Mouse (Mus musculus): ENCODE data around the gene Olfr1417.
"Not testable (repeated sequence)": the region's sequence is repeated elsewhere in the genome, so short reads cannot be mapped to it uniquely, and the experiment has no call there.

The Olfr1417 gene

DNA sequence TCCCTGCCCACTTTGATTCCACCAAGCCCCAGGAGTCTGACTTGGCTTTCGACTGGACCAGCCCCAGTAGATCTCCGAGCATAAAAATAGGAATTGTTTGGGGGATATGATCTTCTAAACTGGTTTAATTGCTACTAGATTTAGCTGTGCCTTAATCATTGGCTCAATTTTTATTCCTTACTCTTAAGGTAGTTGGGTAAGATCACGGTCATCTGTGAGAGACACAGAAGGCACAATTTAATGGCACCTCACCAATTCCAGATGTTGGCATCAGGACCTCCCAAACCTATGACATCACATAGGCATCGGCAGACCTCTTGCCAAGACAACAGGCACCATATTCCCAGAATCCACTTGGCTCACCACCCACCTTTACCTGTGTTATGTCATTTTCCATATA is at the start of gene Olfr1417:
TSS of gene Olfr1417 (minus strand) at position 101 of the 400 bp plus-strand sequence.
- DNase-seq (ENCODE audit: low read depth, low spot score): no peak

DNA sequence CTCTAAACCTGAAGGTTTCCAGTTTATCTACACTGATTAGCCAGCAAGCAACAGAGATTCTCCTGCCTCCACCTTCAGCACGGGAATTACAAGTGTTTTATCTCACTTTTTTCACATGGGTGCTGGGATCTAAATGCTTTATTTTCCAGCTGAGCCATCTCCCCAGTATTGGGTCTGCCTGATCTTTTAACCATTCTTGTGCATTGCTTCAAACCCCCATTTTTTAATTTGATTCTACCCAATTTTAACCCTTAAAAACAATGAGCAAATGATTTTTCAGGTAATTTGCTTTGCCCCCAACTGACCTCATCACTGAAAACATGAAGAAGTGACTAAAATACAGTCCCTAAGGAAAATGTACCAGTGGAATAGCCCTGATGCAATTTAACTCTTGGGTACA is 47.2 kb upstream of the Olfr1417 start, which contains the start of gene Olfr1420:
TSS of gene Olfr1420 (plus strand) at position 301 of the 400 bp plus-strand sequence.
- no peak for DNase-seq (ENCODE audit: low read depth, low spot score)

DNA sequence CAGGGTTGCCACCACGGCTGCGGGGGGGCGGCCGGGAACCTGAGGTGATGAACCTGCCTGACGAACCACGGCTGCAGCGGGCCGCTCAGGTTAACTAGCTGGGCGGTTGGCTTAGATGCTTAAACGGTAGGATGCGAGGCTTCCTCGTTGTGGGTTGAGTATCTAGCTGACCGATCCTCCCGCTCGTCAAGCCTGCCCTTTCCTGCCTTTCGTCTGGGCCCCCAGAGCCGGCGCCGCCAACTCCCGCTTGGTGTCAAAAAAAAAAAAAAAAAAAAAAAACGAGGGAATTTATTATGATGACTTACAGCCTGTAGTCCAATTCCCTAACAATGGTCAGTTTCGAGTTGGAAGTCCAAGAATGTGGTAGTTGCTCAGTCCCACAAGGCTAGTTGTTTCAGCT is 39.4 kb upstream of the Olfr1417 start:
- not testable (repeated sequence) for DNase-seq (ENCODE audit: low read depth, low spot score)

DNA sequence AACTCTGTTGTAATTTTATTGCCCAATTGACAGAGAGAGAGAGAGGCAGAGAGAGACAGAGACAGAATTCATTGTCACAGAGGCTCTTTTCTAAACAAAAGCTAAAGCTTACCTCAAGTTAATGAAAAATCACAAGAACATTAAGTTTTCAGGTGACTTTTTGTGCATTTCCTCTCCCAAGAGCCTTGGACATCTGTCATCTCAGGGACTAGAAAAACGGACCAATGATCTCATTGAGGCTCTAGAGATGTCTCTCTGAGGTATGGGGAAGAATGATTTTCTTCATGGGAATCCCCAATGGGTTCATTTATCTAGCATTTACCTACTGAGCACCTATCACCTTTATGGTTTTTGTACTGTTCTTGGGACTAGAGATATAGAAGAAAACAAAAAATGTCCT is 36.0 kb upstream of the Olfr1417 start, which contains the start of gene Olfr1419:
TSS of gene Olfr1419 (minus strand) at position 101 of the 400 bp plus-strand sequence.
- DNase-seq (ENCODE audit: low read depth, low spot score): no peak

DNA sequence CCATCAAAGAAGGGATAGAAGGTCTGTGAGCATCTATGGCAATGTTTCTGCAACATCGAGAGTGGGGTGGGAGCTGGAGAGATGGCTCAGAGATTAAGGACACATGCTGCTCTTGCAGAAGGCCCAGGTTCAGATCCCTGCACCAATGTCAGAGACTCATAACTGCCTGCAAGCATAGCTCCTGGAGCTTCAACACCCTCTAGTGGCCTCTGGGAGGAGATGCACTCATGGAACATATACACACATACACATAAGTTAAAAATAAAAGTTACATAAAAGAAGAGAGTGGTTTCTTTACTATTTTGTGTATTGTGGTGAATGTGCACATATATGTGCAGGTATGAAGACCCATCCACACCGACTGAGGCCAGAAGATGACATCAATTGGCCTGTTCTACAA is 28.8 kb upstream of the Olfr1417 start:
- DNase-seq (ENCODE audit: low read depth, low spot score): no peak

DNA sequence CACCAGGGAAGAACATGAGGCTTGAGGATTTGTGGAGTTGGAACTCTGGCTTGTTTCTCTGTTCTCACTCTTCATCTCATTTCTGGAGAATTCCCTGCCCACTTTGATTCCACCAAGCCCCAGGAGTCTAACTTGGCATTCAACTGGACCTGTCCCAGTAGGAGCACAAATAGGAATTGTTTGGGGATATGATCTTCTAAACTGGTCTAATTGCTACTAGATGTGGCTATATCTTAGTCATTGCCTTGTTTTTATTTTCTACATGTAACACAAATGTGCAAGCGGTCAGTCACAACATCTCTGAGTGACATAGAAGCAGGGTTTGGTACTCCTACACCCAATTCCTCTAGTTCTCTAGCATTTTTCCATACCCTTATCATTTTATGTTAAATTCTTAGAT is 21.9 kb upstream of the Olfr1417 start, which contains the start of gene Olfr1418:
TSS of gene Olfr1418 (minus strand) at position 101 of the 400 bp plus-strand sequence.
- no peak for DNase-seq (ENCODE audit: low read depth, low spot score)

DNA sequence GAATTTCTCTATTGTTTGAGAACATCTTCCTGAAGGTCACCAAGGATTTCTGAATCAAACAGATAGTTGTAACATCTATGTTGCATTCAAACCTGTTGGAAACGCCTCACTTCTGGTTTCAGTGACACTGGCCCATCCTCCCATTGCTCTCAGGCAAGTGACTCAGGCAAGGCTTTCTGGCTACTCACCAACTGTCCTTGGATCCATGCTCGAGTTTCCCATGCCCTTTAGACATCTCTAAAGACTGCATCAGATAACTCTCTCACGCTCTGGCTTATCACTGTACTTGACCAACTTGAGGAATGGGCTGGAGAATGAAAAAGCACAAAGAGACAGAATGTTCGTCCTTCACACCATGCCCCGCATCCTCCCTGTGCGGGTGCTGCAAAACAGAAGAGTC is 17.5 kb upstream of the Olfr1417 start:
- DNase-seq (ENCODE audit: low read depth, low spot score): no peak

DNA sequence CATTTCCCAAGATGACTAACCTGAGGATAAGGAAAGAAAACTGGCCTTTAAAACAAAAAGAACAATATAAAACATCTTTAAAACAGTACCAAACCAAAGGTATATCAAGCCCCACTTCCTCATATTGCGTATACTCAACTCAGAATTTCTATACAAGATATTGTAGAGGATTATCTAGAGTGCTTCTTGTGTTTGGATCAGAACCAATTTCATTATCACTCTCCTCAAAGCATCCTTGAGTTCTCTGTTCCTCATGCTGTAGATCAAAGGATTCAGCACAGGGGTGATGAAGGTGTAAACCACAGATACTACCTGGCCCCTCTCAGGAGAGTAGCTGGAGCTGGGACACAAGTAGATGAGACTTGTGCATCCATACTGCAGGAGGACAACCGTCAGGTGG is 15.8 kb upstream of the Olfr1417 start:
- DNase-seq (ENCODE audit: low read depth, low spot score): no peak

DNA sequence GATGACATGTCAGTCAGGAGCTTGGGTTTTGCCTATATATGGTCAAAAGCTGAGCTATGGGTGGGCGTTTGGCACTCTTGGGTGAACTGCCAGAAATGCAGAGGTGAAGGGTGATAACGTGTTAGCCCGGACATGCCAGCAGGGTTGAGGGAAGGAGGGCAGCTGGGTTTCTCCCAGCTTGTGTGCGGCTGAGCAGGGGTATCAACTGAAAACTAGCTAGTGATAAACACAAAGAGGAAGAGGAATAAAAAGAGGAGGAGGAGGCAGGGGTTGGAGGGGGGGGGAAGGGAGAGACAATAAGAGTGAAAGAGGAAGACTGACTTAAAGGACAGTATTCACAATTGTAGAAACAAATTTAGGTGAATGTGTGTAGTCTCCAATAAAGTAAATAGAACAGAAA is 13.6 kb upstream of the Olfr1417 start:
- no peak for DNase-seq (ENCODE audit: low read depth, low spot score)

- peak; percentile 5 for DNase-seq (ENCODE audit: low read depth, low spot score)
These were observed 7.3 kb upstream of the Olfr1417 start for GRCm38 (mm10) chr19:11846333-11846732.

DNA sequence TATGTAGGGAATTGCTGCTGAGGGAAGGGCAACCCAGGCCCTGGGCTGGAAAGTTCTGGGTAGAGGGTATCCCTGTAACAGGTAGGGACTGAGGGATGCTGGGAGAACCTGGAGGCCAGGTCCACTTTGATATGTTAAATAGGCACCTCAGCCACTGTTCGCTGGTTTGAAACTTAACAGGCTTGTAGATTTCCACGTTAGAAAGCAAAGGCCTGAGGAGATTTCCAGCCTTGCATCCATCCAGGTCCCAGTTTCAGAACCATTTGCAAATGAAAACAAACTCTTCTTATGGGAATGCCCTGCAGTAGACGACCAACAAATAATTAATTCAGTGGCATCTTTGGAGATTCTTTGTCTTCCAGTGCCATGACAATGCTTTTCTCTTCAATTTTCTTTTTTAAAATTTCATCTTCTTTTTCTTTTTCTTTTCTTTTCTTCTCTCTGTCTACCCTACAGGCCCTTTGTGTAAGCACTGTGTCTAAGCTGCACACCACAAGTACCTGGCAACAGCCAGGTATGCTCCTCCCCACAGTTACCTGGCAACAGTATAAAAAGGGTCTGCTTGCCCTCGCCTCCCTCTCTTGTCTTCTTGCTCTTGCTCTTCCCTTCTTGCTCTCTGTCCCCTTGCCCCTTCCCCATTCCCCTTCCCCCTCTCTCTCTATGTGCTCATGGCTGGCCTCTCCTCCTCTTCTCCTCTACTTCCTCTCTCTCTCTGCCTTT is 15.5 kb downstream of the Olfr1417 start:
- no peak for DNase-seq (ENCODE audit: low read depth, low spot score)

DNA sequence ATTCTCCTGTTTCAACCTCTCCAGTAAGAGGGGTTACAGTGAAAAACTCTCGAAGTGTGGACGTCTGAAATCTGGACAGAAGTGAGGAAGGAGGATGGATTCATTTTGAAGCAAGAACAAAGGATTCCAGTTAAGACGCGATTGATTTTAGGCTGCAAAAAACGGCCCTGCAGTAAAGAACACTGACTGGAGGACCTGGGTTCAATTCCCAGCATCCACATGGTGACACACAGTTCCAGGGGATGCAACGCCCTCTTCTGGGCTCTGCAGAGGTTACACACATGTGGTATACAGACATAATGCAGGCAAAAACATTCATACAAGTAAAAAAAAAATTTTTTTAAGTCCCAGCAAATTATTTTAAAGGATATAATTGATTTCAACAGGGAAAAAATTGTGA is 18.8 kb downstream of the Olfr1417 start:
- no peak for DNase-seq (ENCODE audit: low read depth, low spot score)

- no peak for DNase-seq (ENCODE audit: low read depth, low spot score)
These were observed 19.2 kb downstream of the Olfr1417 start for GRCm38 (mm10) chr19:11819800-11820199.

- DNase-seq (ENCODE audit: low read depth, low spot score): no peak
These were observed 19.8 kb downstream of the Olfr1417 start, which contains the start of gene Stx3 for GRCm38 (mm10) chr19:11819143-11819700. Stx3 (minus strand) TSS chr19:11819403.

DNA sequence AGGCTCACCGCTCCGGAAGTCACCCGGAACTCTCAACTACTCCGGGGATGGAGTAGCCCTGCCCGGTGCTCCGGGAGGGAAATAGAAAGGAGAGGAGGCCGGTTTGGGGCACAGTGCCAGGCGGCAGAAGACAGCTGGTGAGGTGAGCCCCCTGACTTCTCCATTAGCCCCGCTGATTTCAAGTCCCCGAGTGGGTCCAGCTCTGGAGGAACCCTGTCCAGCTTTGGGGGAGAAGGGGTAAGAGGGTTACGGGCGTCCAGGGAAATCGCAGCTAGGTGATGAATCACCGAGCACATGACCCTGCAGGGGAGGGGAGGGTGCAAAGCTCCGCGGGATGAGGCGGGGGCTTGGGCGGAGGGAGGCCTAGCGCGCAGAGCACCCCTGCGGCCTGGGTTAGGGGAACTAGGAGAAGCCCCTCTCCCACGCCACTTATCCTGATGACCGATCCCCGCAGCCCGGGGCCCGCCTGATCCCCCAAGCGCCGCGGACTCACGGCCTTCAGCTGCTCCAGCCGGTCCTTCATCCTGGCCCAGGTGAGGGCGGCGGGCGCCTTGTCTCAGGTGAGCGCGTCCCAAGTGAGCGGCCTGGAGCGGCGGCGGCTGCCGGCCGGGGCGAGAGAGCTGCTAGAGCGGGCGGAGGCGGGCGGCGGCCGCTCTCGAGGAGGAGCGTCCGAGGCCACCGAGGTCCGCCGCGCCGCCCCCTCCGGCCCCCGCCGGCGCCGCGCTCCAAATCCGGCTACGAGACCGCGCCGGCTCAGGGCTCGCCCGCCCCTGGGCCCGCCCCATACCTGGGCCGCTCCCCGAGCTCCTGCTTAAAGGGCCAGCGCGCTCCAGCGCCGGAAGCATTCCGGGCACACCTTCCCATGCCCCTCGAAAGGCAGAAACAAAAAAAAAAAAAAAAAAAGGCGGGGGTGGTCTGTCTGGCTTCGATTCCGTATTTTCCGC is 20.5 kb downstream of the Olfr1417 start:
- DNase-seq (ENCODE audit: low read depth, low spot score): peak; percentile 24

DNA sequence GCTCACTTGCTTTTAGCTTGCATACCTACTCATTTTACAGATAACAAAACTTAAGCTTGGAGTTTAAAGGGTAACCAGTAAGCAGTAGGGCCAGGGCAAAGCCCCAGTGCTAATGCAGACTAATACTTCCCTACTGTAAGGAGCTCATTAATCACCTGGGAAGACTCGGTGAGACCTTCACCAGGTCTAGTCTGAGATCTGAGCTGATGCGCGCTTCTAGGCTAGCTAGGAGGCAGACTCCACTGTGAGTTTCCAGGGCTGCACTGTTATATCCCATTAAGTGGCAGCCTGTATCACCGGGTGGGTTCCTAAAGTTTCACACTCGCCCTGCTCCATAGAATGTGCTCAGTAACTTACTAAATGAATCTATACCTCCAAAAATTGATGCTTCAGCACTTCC is 21.4 kb downstream of the Olfr1417 start:
- DNase-seq (ENCODE audit: low read depth, low spot score): no peak

DNA sequence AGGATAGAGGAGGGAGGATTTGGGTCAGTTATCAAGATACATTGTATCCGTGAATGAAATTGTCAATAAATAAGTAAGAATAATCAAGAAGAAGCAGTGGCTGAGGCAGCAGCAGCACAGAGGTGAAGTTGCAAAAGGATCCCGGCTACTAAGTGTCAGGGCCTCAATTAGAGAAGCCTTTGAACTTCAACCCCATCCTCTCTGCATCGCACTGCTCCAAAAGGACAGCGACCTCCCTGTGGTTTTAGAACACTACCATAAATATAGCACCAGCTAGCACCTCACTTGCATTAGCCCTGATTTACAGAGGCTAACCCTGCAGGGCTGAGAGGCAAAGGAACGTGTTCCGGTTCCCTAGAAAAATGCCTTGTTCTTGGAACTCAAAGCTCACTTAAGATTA is 22.3 kb downstream of the Olfr1417 start:
- DNase-seq (ENCODE audit: low read depth, low spot score): no peak

DNA sequence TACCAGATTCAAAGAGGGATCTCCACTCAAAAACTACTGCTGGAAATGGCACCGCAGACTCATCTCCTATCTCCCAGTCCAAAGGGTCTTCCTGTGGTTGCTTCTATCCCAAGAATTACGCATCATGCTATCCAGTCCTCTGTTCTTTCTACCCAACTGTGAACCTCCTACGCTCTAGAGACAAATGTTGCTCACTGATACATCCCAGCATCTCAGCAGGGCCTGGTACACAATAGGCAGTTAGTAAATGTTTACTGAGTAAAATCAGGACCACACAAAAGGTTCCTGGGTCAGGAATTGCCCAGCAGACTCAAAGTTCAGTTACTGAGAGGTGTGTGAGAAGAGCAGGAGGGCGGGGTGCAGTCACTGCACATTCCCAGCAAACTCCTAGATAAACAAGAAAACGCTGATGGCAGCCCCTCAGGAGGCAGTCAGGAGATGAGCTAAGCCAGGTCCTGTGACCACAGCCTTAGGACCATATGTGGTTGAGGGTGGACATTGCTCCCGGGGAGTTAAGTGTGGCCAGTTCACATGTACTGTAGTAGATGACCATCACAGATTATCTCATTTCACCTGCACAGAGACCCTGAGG is 24.2 kb downstream of the Olfr1417 start:
- DNase-seq (ENCODE audit: low read depth, low spot score): no peak

GRCm38 (mm10) chr19:11813649-11814048 is 25.4 kb downstream of the Olfr1417 start:
- DNase-seq (ENCODE audit: low read depth, low spot score): no peak

GRCm38 (mm10) chr19:11813136-11813535 is 25.9 kb downstream of the Olfr1417 start:
- DNase-seq (ENCODE audit: low read depth, low spot score): no peak

GRCm38 (mm10) chr19:11811688-11812365 is 27.2 kb downstream of the Olfr1417 start:
- DNase-seq (ENCODE audit: low read depth, low spot score): no peak
